Mouse (Mus musculus): ENCODE data around the gene Kxd1.

The Kxd1 gene

DNA sequence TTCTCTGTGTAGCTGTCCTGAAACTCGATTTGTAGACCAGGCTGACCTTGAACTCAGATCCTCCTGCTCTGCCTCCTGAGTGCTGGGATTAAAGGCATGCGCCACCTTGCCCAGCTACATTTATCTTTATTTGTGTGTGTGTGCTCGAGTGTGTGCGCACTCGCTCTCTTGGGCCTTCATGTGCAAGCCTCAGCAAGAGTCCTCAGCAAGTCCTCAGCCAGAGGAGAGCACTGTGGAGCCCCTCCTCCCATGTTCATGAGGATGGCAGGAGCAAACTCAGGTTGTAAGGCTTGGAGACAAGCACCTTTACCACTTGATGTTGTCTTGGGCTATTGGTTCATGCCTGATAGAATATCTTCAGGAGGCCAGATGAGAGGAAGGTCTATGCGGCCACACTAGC is 20.0 kb upstream of the Kxd1 start:
- no peak for DNase-seq (ENCODE audit: low read depth)

DNA sequence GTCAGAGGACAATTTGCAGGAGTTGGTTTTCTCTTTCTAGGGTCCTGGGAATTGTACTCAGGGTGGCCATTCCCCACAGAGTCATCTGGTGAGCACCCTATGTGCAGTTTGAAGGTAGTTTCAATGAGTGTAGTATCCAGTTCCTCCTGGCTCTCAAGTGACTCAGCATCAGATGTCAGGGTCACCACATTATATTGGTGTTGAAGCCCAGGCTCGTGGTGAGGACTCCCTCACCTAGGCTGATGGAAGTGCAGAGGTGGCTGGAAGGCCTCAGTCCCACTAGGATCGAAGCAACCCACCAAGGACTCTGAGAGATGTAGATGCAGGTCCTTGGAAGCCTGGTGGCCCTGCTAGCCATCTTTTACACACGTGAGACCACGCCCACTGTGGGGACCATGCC is 18.7 kb upstream of the Kxd1 start:
- DNase-seq (ENCODE audit: low read depth): no peak

DNA sequence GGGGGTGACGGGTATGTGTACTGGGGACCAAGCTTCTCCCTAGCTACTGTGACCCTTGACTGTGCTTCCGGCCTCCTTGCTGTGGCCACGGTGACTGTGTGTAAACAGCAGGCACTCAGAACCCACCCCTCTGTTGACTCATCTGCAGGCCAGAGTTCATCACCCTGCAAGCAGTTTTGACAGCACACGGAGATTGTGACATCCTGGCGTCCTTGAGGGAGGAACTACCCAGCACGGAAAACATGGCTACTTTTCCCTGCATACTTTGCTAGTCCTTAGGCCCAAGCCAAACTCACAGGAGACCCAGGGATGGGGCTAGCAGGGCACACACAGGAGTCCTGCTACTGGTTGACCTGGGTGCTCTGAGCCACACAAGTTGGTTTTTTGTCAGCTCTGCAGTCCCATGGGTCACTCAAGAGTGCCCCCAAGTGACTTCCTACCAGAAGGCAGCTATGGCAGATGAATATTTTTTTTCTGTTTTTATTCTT is 16.5 kb upstream of the Kxd1 start:
- DNase-seq (ENCODE audit: low read depth): peak; percentile 54

DNA sequence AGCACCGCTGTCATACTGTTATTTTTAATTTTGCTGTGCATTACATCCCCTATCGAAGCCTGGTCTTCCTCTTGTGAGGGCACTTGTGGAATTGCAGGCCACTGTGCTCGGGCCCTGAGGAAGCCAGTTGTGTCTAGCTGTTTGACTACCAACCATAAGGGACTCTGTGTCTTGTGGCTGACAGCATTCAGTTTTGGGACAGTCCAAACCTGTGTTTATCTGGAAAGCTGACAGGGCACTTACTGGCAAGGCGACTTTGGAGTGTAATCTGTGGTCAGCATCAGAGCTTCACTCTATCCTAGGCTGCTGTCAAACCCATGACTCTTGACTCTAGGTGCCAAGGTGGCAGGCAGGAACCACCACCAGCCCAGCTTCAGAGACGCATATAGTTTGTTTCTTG is 13.3 kb upstream of the Kxd1 start:
- DNase-seq (ENCODE audit: low read depth): no peak

DNA sequence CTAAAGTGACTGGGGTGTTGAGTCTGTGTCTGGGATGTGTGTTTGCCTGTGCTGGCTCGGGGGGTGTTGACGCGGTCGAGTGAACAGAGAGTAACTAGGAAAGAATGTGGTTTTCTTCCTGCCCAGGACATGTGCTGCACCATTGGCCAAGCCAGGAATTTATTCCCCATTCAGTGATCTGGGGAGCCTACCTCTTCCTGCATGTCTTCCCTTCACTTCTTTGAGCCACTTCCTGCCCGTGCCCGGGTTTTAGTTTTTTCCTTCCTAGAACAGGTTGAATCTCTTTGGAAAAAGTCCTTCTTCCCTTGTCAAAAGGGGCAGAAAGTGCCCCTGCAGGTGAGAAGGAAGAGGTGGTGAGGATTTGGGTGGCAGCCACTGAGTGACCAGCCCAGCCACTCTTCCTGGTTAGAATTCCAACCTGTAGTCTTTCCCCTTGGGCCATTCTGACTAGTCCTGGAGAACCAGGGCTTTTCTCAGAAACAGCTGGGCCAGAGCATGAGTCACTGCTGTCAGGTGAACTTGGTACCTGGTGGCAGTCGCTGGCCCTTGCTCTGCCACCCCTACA is 12.8 kb upstream of the Kxd1 start:
- DNase-seq (ENCODE audit: low read depth): peak; percentile 72

DNA sequence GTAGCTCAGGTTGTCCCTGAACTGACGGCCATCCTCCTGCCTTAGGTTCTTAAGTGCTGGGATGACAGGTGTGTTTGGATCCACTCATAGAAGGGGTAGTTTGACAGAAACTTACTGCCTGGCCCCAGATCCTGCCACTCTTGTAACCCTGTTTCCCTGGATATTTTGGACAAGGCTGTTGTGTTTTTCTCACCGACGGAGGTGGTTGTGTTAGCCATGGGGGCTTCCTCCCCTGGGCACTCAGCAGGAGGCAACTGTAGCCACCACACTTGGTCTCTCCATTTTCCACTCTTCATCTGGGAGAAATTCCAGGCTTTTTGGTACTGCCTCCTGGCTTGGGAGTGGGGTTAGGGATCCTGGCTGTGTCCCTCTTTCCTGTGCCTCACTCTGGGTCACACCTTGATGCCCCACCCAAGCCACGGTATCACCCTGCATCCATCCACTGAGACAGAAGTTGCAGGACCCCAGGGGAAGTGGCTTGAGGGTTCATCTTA is 12.3 kb upstream of the Kxd1 start:
- DNase-seq (ENCODE audit: low read depth): no peak

DNA sequence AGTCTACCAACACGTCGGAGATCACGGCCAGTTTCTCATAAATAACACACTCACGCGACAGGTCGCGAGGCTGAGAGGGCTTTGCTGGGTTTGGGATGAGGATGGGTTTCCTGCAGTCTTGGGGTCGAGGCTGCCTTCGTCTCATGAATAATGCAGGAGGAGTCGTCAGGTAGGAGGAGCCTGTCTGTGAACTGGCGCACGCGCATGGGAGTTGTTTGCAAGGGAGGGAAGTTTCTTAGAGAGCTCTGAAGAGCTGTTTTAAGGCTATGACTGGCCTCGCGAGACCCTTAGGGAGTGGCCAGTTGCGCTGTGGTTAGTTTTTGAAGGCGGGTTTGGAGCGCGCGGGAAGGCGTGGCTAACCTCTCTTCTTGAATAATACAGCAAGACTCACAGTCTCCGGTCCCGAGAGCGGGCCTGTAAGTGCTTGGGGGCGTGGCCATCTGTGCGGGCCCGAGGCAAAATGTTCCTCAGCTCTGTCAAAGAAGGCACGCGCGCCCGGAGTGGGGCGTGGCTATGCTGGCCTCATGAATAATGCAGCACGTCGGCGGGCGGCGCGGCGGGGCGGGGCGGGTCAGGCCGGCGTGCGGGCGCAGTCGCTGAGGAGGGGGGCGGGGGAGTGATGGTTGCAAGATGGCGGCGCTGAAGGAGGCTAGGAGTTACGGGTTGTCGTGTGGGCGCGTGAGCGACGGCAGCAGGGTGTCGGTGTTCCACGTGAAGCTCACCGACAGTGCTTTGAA is 11.5 kb upstream of the Kxd1 start, which contains the start of gene Ell:
Gene Ell, plus strand, starts transcription at position 381 of the 737 bp plus-strand sequence.
- peak; percentile 100 for DNase-seq (ENCODE audit: low read depth)

DNA sequence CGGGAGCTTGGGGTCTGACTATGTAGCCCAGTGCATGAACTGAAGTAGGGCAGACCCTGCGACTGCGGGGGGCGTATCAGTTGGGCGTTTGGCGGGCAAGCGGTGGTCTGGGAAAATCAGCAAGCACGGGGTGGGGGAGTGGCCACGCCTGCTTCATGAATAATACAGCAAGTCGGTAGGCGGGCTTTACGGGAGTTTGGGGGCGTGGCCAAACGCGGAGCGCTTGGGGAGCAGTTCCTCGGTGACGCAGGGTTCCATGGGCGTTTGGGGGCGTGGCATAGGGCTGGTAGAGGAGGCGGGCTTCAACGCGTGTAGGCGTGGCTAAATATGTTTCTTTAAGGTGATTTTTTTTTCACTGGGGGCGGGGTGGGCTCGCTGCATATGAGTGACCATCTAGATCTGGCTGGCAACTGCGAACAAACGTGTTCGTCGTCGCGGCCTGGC is 10.9 kb upstream of the Kxd1 start:
- peak; percentile 100 for DNase-seq (ENCODE audit: low read depth)

DNA sequence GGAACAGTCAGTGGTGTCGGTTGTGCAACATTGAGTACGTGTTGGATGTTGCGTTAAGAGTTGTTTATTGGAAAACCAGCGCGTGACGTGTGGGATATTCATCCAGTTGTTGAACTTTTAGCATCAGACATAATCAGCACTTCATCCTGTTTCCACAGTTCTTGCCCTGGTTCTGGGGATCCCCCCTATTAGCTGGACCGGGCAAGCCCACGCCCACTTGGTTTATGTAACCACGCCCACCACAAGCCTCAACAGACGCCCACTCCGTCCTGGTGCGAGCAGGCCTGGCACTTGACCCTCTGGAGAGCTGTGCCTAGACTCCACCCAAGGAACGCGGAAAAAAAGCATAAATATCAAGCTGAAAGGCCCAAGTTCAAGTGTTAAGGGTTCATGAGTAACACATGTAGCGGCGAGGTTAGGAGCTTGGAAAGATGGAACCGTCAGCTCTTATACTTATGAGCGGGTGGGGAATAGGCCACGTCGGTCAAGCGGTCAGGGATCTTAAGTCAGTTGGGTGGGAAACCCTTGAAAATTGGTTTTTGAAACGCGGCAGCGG is 10.3 kb upstream of the Kxd1 start:
- DNase-seq (ENCODE audit: low read depth): peak; percentile 84

DNA sequence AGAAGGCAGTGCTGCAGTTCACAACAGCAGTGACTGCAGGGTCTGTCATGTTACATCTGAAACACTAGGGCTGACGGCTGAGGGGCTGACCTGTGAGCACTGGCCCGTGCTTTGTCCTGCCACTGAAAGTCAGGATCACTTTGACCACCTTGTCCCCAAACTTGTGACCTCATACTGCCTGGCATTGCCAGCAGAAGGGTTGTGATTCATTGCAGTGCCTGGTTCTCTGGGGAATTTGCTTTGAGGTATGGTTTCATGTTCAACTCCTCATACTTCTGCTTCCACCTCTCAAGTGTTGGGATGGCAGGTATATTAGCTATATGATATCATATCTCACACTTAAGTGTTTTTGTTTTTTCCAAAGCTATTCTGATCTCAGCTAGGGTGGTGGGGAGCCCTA is 7.9 kb upstream of the Kxd1 start:
- DNase-seq (ENCODE audit: low read depth): no peak

DNA sequence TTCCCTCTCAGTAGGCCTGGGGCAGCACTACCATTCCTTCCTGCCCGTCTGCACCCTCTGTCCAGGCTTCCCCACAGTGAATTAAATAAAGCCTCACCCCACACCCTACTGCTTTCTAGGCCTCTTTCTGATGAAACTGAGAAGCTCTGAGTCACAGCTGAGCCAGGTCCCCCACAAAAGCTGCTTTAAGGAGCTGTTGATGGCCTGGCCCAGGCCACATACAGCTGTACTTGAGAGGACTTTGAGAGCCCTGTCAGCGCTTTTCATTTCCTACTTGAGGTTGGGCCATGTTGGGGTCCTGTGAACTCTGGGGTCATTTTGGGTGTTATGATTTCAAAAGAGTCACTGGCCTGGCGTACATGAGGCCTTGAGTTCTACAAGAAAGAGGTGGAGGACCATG is 7.5 kb upstream of the Kxd1 start:
- no peak for DNase-seq (ENCODE audit: low read depth)

DNA sequence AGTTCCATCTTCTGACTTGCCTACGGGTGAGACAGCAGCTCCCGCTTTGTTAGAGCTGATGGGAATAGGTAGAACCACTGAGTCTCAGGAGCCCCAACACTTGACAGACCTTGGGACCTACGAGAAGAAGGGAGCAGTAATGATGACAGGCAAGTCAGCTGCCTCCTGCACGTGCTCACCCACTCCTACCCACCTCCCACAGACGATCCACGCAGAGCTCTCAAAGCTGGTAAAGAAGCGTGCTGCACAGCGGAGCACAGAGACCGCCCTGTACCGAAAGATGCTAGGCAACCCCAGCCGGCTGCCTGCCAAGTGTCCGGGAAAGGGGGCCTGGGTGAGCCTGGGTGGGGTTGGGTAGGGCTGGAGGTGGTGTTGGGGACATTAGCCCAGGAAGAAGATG is 6.5 kb upstream of the Kxd1 start:
- no peak for DNase-seq (ENCODE audit: low read depth)

DNA sequence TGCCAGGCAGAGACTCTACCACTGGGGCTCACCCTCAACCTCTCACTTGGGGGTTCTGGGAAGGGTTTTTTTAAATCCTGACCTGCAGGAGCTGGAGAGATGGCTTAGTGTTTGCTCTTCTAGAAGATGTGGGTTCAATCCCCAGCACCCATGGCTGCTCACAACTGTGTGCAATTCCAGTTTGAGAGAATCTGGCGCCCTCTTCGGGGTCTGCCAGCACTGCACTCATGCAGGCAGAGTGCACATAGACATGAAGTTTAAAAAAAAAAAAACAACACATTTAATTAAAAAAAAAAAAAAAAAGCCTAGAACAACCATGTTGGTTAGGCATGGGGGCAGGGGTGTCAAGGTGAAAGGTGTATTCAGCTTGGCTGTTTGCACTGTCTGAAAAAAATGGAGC is 2.6 kb upstream of the Kxd1 start:
- no peak for DNase-seq (ENCODE audit: low read depth)

DNA sequence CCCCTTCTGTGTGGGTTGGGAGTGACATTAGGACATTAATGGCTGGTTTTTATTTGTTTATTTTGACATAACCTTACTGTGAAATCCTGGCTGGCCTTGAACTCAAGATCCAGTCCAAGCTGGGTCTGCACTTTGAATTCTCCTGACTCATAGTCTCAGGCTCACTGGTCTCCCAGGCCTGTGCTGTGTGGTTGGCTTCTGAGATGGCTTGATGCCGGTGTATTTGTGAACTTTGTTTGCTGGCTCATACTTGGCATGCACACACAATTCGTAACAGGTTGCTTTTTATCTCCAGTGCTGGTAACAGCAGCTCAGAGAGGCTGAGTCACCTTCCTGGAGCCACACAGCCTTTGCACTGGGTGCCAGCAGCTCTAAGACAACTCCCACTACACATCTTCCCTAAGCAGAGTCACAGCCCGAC is 2.0 kb upstream of the Kxd1 start:
- DNase-seq (ENCODE audit: low read depth): no peak

DNA sequence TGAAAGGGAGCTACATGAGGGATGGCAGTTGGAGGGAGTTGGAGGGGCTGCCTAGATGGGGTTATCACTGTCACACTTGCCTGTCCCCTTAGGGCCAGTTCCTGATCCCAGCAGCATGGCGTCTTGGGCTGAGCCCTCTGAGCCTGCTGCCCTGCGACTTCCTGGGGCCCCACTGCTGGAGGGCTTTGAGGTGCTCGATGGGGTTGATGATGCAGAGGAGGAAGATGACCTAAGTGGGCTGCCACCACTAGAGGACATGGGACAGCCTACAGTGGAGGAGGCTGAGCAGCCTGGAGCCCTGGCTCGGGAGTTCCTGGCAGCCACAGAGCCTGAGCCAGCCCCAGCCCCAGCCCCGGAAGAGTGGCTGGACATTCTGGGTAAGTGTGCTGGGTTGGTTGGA is 1.5 kb upstream of the Kxd1 start:
- DNase-seq (ENCODE audit: low read depth): no peak

DNA sequence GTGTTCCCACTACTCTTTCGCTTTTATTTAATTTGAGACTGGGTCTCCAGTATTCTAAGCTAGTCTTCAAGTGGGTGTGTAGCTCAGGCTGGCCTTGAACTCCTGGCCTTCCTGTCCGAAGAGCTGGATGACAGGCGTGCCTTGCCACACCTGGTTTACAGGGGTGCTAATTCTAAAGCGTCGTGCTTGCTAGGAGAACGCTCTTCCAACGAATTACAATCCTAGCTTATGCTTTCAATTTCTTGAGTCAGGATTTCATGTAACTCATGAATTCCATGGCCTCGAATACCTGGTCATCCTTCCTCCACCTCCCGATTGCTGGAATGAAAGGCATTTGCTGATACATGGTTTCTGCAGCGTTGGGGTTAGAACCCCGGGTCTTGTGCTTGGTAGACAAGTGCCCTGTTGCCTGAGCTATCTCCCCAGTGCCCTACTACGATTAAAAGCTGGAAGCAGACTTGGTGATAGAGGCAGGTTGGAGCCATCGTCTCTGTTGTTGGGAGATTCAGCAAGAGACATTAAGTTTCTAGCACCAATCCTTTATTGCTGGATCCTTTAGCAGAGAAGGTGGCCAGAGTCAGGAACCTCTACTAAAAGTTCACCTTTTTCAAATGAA is 534 bp upstream of the Kxd1 start:
- no peak for DNase-seq (ENCODE audit: low read depth)

DNA sequence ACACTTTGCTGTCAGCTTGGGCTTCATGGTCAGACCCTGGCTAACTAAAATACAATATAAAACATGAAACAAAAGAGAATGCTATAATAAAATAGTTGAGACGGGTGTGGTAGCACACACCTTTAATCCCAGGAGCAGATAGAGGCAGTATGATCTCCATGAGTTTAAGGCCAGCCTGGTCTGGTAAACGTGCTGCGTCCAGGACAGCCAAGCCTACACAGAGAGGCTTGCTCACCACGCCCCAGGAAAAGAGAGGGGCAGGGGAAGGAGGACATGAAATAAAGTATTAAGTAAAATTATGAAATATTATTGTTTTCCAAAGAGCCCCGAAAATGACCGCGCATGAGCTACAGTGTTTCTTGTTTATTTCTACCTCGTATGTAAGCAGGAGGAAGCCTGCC is 645 bp downstream of the Kxd1 start:
- DNase-seq (ENCODE audit: low read depth): no peak

DNA sequence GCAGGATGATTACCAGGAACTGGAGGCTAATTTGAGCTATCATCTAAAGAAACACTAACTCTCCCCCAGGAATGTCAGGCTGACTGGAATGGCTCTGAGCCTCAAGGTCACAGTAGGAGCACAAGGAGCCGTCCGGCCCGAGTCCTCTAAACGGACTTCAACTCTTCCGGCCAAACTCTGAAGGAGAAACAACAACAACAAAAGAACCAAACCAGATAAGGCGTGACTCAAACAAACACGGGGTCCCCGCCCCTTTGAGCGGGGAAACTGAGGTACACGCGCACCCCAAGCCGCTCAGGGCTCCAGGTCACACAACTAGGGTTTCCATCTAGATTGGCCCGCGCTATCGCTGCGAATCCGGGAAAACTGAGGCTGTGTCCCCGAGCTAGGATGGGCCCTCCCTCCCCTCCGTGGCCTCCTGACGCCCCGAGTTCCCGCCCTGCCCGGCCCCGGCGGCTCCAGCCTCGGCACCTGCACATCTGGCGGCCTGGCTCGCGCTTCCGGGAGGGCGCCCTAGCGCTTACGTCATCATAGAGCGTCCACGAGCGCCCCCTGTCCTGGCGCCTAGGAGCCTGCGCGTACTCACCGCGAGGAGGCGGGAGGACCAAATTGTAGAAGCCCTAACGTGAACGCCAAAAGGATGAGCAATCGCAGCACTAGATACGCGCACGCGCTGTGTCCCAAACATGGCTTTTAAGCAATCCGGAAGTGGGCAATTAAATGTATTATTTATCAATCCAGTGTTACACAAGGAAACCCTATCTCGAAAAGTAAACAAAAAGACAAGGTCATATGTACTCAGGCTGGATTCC is 5.0 kb downstream of the Kxd1 start:
- peak; percentile 99 for DNase-seq (ENCODE audit: low read depth)

DNA sequence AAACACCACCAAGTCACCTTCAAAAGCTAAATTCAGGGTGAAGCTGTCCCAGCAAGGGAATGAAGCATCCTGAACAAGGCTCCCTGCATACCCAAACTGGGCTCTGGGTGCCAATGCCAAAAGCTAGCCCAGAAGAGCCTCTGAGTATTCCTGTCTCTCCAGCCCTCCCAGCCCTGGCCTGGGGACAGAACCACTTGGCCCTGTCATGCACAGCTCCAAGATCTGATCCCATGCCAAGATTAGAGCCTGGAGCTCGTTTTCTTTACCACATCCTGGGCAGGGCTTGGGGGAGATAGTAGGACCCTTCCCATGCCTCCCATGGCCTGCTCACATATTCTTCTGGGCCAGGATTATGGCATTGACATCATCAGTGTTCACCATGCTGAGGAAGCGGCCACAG is 8.2 kb downstream of the Kxd1 start:
- no peak for DNase-seq (ENCODE audit: low read depth)

DNA sequence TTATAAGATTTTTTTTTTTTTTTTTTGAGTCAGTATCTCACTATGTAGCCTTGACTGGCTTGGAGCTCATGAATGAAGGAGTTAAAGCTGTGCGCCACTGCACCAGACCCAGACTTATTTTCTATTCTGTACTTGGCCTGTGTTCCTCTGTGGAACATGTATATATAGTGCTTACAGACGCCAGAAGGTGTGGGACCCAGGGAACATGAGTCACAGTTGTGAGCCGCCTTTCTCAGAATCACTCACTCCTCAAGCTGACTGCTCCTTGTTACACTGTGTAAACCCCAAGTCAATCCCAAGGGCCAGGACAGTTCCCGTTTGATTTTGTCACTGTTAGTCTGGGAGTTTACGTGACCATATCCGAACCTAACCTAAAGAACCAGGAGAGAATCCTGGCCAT is 8.7 kb downstream of the Kxd1 start:
- DNase-seq (ENCODE audit: low read depth): no peak

DNA sequence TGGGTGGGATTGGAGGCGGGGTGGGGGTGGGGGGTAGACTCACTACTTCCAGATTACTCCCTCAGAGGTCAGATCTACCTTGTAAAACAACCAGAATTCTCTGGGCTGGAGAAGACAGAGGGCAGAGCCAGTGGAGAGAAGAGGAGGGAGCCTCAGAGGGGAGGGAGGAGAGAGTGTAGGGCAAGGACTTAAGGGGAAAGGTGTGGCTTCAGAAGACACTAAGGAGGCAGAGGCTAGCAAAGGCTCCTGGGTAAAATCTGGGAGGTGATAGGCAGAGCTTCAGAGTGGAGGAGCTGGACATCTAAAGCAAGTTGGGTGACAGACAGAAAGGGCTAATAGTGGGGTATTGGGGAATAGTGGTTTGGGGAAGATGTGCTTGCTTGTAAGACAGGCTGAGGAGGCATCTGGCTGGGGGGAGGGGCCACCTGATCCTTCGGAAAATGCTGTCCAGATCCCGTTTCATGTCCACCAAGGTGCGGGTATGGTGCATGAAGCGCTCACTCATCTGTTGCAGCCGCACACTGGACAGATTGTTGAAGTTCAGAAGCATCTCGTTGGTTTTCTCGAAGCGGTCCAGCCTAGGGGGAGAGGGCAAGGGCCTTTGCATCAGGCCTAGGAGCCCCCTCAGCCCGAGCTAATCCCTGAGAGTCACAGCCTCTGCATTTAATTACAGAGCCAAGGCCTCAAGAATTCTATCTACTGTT is 9.7 kb downstream of the Kxd1 start:
- DNase-seq (ENCODE audit: low read depth): no peak

All from NIH3T3 (cell line).